Mouse (Mus musculus) common myeloid progenitor, adult 5-6 weeks (primary cell): Measurements from ENCODE around the gene Phox2a. TPM values are rescaled to one million over a fixed set of nuclear protein-coding genes. Genes with fewer than 3 reads are reported as not detected.
A peak's percentile ranks its signal among the peaks of the same experiment; 100 is the strongest.

Experiments used
- ATAC-seq: replicated peaks from 2 replicates; pipeline ENCODE4 v1.8.0; 2016; ENCODE audit warnings: low read depth, mild to moderate bottlenecking, moderate TSS enrichment, inconsistent platforms; ENCODE audit not compliant: poor library complexity, severe bottlenecking
- total RNA-seq: library from RNA; stranded (forward); fragments of 200-1000, 187-1606 nt; gene quantifications from 2 replicates; pipeline ENCODE4 v1.2.3, GENCODE M21; 2017

Gene Phox2a
- total RNA-seq = not detected in 2 replicates

DNA sequence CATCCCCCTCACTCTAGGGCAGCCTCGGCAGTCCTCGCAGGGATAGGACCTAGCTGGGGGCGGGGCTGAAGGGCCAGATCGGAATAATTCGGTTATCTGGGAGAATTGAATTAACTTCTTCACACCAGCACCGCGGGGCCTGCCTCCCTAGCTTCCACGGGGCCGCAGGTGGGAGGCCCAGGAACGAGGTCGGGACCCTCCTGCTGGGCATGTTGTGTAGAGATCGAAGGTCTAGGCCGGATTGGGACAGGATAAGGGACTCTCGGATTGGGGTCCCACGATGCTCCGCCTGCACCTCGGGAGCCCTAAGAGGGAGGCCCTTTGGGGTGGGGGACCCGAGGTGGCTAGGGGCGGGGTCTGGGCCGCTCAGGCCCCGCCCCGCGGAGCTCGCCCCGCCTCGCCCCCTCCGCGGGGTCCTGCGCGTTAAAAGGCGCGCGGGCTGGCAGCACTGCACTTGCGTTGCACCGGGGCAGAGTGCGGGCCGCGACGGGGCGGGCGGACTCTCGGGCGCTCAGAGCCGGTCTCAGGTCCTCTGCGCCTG lies at the start of gene Phox2a:
Gene Phox2a (plus strand): TSS at position 453 of the 541 bp plus-strand sequence.
- no peak for ATAC-seq

DNA sequence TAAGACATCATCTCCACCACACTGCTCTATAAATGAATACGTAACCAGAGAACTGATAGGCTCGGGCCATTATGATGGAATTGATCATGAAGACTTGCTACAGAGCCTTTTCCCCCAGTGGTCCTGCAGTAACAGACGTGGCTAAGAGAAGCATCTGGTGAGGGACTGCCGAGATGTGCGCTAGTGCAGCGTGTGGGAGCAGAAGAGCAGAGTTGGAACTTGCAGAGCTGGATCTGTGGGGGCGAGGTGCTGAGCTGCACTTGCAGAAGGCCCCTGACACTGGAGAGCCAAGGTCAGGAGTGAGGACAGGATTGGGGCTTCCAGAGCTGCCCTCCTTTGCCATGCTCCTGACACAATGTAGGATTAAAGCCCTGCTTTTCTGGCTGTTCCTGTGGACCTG lies 48.1 kb upstream of the Phox2a start:
- ATAC-seq = no peak

DNA sequence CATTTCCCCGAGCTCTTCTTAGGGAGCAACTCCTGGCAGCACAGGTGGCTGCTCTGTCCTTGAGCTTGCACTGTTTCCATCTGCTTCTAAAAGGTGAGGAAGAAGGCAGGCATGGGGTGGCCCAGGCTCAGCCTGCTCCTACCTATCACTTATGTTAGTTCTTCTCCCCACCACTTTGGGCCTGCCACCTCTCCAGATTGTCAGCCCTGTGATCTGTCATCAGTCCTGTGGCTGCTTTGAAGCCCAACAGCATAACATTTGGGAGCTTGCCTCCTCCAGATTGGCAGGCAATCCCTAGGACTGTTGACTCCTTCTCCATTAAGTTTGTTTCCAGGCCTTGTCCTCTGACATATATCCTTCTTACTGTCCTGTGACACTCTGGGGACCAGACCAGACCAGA lies 46.5 kb upstream of the Phox2a start:
- no peak for ATAC-seq

DNA sequence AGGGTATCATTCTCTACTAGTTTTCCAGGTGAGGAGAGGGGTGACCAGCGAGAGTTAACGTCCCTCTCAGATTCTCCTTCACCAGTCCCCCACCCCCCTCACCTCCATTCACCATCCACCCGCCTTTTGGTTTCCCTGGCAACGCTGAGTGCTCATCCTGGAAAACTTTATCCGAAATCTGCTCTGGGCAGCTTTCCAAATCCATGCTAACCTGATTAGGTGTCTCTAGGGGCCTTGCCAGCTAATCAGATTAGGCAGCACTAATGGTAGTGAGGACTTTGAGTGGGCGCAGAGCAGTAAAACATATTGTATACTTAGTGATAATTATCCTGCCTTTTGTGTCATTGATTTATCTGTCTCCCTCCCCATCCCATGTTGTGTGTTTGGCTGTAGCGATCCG lies 45.4 kb upstream of the Phox2a start:
- no peak for ATAC-seq

DNA sequence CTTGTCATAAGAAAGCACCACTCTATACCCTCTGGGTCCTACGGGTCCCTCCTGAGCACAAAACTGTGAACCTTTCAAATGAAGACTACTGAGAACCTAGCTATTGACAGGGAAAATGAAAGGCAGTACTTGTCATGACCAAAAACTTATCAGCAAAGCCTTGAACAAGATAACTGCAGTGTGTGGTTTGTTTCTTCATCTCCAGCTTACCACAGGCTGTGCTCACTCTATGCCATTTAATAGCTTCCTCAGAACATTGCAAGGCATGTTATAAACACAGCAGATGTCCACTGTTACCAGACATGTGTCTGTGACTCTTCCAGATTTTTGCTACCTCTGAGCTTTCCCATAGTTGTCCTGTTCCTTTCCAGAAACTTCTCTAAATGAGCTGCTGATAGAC lies 41.1 kb upstream of the Phox2a start:
- ATAC-seq = peak; percentile 32; the same call in 1 of the 2 replicates

DNA sequence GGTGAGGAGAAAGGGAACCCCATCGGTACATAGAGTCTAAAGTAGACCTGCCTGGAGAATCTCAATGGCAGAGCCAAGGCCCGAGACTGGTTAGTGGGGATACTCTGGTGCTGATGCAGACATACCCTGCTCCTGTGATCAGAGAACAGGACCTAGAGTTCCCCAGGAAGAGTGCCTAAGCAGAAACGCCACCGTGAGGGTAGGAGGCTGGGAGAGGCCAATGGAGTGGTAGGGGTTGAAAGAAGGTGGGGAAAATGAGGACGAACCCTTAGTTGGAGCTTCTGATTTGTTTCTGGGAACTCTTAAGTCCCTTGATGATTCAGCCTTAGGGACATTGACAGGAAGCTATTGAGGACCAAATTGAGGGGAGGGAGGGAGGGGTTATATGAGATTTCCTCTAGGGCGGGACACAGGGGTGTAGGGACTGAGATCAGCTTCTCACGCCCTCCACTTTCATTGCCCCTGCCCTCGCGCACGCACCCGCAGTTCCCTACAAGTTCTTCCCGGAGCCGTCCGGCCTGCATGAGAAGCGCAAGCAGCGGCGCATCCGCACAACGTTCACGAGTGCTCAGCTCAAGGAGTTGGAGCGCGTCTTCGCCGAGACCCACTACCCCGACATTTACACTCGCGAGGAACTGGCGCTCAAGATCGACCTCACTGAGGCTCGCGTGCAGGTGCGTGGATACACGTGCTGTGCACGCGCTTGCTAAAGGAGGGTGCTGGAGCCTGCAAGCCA lies 2.4 kb downstream of the Phox2a start:
- 0 out of 2 replicates have a peak, but pooled peaks have one; percentile 13 for ATAC-seq

DNA sequence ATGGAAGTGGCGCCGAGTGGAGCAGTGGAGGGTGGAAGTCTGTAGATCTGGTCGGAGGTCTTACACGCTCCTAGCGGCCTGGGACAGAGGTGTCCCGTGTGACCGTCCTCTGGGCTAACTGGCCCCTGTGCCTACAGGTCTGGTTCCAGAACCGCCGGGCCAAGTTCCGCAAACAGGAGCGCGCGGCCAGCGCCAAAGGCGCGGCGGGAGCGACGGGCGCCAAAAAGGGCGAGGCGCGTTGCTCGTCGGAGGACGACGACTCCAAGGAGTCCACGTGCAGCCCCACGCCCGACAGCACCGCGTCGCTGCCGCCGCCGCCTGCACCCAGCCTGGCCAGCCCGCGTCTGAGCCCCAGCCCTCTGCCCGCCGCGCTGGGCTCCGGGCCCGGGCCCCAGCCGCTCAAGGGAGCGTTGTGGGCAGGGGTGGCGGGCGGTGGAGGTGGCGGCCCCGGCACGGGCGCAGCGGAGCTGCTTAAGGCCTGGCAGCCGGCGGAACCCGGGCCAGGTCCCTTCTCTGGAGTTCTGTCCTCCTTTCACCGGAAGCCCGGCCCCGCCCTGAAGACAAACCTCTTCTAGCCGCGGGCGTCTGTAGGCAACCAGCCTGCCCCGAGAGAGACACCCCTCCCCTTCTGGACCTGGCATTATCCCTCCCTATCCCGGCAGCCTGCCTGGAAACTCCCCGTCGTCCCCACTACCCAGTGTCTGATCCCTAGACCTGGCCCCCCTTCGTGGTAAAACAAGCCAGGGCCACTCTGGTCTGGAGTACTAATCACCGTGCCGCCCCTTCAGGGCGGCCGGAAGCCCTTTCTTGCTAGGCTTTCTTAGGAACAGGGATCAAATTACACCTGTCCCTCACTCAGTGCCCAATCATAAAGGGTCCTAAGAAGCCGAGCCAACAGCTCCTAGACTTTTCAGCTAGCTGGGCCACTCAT lies 3.7 kb downstream of the Phox2a start:
- ATAC-seq = peak; percentile 29

DNA sequence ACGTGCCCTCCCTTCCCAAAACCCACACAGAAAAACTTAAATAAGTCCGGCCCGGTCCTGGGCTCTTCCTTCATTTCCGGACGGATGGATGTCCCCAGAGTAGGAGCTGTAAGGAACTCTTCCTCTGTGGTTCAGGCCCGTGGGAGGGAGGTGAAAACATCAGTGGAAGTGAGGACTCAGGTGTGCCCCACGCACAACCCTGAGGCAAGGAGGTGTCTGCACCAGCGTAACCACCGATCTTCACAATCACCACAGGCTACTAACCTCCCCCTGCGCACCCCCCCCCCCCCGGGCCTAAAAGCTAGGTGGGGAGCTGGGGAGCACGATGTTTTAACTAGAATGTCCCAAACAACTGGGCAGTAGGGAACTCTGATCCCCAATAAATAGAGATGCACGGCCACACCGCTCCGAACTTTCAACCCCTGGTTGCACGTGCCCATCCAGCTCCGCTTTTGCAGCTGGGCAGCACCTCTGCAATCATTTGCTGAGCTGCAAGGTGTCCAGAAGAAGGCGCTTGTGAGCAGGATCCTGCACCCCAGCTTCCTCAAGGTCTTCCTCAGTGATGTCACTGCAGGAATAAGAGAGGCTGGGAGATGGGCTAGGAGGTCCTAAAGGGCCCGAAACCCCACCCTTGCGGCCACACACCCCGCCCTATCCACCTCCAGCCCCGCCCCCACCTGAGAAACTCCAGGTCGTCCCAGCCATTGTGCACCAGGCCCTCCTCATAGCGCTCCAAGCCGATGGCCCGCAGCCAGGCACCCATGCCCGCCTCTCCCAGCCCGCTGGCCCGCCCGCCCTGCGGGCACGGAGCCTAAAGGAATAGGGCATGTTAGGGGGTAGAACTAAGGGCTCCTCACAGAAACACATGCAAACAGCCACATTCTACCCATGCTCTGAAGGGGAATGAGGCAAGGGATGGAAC lies 5.0 kb downstream of the Phox2a start:
- ATAC-seq = no peak

DNA sequence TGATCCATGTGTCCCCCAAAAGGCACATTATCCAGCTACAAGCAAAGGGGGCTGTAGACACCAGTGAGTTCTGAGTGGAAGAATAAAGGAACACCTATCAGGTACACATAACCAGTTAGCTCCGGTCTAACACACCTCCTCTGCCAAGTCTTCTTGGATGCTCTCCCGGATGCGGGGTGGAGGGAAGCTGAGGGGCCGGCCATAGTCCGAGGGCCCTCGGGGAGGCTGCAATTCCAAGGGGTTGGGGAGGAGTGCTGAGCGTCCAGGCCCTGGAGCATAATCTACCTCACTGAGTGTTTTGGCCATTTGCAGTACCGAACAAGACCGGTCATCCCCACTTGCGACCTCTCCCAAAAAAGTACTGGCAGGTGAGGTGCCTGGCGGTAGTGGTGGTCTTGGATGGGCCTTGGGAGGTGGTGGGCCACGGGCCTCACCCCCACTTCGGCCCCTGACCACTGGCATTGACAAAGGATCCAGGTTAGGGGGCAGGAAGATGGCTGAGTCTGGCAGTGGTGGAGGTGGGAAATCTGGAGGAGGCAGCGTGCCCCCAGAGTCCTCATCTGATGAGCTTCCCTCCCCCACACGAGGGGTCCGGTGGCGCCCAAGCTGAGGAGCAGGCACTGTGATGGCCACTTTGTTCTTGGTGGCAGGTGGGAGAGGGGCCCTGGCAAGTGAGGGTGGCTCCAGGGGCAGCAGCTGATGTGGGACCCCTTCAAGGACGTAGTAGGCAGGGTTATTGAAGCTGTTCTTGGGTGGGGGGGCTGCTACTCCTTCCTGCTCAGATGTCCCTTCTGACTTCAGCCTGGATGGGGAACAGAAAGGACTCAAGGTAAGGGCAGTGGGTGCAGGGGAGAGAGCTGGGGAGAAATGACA lies 5.9 kb downstream of the Phox2a start:
- ATAC-seq = no peak

DNA sequence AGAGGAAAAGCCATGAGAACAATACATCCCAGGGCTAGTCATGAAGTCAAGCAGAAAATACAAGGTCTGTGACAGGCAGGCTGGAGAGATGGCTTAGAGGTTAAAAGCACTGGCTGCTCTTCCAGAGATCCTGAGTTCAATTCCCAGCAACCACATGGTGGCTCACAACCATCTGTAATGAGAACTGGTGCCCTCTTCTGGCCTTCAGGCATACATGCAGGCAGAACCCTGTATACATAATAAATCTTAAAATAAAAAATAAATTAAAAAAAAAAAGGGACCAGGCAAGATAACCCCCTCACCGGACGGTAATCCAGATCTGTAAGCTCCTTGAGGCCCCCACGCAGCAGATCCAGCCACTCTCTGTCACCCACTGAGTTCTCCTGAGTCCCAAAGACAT lies 12.3 kb downstream of the Phox2a start:
- ATAC-seq = no peak

DNA sequence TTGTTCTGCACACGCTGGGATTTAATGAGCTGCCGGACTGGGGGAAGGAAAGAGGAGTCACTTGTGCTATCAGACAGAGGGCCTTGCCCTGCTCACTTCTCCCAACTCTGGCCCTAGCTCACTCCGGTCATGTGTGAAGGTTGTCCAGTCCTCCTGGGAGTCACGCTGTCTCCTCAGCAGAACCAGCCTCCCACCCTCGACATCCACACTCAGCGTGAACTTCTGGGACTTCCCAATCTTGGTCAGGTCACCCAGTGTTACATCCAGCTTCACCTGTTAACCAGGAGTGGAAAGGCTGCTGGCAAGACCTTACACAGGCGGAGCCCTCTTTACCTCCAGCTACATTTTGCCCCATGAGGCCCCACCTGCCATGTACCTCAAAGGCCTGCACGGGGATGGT lies 13.3 kb downstream of the Phox2a start:
- ATAC-seq = no peak

DNA sequence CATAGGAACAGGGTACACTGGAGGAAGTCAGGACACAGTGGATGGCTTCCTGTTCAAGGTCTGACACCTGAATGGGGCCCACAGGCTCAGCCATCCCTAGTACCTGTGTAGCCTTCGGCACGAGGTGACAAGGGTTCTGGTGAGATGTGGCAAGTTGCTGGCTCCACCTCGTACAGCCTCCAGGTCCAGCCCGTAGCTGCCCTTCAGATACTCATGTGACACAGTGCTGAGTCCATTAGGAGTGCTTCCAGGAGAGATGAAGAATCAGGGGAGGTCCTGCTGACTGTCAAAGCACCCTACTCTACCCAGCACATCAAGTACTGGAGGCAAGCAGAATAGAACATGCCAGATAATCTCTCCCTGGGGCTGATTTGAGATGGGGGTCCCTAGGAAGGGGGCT lies 14.3 kb downstream of the Phox2a start:
- ATAC-seq = no peak

DNA sequence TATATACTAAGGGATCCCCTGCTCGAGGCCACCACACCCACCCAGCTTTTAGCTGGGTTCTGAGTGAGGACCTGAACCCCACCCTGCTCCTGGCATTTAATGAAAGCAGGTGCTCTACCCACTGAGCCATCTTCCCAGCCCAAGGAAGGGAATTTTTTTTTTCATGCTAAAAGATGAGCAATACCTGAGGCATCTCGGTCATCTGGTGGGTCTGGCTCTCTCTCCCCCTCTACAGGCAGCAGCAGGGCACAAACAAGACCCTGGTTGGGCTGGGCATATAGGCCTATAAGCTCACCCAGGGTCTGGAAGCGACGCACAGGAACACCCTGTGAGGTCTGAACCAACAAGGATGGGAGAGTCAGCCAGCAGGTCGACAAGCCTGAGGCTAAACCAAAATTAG lies 15.2 kb downstream of the Phox2a start:
- no peak for ATAC-seq

DNA sequence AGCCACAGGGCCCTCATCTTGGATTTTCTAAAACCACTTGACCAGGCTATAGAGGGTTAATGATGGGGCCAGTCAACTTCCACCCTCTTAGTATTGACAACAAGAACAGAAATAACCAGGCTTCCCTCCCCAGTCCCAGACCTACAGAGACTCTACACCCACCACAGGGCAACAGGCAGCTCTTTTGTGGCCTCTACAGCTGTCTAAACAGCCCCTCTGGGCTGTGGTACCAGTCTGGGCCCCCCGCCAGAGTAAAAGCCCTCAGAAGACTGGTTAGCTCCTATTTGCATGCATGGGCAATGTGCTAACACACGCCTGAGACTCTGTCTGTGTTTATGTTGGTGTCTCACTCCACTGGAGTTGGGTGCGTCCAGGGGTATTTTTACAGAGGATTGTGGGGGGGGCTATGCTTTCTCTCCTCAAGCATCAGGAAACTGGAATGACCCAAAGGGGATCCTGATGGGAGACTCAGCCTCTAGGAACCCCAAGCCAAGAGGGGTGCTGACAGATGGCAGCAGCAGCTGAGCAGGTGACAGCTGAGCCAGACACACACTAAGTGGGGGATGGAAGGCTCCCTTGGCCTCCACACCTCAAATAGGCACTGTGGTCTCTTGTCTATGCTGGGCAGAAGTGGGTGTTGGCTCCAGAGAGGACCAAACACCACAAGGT lies 15.9 kb downstream of the Phox2a start:
- ATAC-seq = no peak

DNA sequence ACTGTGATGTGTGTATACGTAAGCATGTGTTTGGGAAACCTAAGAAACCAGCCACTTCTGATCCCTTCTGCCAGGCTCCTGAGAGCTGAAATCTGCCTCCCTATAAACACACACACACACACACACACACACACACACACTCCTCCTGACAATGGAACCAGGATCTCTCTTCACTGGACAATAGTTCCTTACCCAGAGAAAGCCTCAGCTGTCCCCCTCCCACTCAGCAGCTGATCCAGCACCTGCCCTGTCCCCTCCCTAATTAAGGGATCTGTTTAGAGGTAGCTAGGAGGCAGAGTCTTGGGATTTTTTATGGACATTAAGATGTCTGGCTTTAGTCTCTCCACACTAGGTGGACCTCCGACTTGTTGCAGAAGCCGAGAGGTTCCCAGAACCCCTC lies 16.8 kb downstream of the Phox2a start:
- ATAC-seq = no peak

DNA sequence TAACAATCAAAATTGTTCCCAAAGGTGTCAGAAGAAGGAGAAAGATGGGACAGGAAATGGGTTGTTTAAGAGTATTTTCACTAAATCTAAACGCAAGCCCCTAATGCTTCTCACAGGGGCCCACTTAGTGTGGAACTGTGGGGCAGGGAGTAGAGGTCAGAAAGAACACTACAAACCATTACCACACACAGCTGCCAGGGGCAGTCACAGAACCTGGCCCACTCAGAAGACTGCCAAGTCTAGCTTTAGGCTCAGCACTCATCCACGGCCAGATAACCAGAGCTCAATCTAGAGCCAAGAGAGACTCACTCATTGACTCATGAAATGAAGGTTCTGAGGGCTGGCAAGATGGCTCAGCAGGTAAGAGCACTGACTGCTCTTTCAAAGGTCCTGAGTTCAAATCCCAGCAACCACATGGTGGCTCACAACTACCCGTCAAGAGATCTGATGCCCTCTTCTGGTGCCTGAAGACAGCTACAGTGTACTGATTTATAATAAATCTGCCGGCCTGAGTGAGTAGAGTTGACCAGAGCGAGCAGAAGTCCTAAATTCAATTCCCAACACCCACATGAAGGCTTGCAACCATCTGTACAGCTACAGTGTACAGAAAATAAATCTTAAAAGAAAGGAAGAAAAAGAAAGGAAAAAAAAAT lies 17.5 kb downstream of the Phox2a start:
- ATAC-seq = no peak

DNA sequence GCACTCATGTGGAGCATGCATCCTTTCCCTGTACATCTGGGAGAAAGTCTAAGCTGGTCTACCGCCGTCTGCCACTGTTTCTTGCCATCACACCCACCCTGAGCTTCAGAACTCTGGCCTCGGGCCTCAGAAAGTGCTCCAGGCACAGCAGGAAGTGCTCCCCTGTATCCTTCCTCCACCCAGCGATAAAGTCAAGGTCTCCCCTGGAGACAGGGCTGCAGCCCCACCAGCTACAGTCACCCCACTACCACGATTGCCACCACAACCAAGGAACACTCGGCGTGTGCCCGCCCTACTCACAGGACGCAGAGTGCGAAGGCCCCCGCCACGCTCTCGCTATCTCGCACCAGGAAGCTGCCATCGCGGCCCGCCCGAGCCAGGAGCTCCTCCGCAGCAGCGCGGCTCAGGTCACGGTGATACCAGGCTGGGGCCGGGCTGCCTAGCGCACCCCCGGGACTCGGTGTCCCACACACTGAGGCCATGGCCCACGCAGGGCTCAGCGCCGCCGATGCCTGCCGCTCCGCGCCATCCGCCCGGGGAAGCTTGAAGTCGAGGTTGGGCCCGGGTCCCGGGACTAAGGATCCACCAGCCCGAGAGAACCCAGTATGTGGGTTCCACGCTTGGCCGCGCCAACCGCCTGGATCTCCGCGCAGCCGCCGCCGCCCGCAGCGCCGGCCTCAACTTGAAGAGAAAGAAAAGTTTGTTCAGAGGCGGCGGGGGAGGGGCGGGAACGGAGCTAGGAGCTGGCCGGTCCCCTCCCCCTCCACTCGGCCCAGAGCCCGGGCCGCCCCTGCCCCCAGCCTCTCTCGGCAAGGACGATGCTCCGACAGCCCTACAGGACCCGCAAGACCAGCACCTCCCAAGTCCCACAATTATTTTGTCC lies 18.4 kb downstream of the Phox2a start:
- peak; percentile 54 for ATAC-seq
